Mouse (Mus musculus) adrenal gland, adult 8-10 months (tissue): ENCODE measurements around the gene Cysrt1. TPM values are rescaled to one million over a fixed set of nuclear protein-coding genes. Genes with fewer than 3 reads are reported as not detected.

ENCODE experiments used
- DNase-seq: peaks from one replicate; pipeline ENCODE4 v3.0.0; 2022
- total RNA-seq, 4 experiments: library from RNA; stranded (reverse); gene quantifications; 2 replicates each; pipeline ENCODE4 v1.2.4; 2022

The Cysrt1 gene
- total RNA-seq, 4 experiments from 2014 or later = not detected

DNA sequence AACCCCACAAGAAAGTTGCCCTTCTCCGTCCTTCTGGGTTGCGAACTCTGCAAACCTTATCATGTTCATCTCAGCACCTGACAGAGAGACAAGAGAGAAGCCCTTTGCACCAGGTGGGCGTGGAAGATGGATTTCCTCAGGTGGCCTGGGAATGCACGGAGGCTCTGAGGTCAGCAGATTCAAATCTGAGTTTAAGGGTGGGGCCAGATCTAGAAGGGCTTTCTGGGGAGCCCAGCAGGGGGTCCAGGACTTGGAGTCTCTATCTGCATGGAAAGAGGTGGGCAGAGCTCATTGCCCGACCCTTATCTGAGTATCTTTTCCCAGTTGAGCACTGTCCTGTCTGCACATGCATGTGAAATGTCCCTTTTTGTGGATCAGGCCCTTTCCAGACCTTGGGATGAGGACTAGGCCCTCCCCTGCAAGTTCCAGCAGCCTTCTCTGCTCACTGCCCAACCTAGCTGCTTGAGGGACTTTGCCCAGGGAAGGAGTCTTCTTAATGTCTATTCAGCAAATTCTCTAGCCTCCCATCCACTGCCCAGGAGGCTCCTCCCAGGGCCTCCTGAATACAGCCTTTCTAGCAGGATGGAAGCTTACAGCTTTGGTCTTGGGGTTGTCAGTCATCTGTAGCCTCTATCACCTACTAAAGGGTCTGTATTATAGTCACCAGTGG lies 7.6 kb downstream of the Cysrt1 start:
- DNase-seq = no peak

DNA sequence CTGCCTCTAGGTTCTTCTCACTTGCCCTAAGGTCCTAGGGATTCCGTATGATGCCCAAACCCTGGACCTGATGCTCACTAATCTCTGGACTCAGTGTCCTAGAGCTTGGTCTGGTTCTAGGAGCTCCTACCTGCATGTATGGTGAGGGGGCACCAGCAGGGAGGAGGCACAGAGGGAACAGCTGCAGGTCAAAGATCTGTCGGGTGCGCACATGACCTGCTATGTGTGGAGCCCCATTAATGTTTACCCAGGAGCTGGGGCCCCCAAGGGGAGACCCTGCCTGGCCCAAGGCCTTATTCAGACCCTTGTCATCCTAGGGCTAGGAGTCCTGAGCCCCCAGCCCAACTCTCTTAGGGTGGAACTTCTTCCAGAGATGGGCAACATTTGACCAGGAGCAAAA lies 8.2 kb downstream of the Cysrt1 start, which contains the start of gene Slc34a3:
Slc34a3 (minus strand) TSS at position 315 of the 400 bp plus-strand sequence.
- no peak for DNase-seq

DNA sequence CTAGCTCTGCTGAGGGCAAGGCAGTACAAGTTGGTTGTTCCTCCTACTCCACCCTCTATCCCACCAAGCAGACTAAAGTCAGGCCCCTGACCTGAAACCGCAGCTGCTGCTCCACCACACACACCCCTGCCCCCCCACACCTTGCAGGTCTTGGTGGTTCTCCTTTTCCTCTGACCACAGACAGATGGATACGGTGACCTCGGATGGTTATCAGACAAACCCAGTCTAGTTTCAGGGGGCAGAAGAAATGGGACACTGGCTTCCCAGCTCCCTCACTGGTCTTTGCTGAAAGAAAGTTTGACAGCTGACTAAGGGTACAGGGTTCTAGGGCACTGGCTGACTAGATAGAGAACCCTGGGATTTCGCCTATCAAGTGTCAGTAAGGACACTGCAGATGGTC lies 8.8 kb downstream of the Cysrt1 start:
- no peak for DNase-seq

DNA sequence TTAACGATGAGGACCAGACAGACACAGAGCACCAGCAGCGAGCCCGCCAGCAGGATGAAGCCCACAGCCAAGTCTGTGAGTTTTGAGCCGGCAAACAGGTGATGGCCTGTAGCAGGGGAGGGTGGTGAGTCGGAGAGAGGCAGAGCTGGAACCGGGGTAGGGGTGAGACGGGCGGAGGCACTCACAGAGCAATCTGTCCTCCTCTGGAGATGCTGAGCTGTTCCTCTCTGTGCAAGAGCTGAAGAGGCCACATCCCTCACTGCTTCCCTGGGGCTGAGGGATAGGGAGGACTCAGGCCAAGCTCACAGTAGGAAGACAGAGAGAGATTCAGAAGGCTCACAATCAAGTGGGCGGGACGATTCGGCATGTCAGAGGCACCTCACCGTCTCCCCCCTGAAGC lies 11.2 kb downstream of the Cysrt1 start:
- no peak for DNase-seq

DNA sequence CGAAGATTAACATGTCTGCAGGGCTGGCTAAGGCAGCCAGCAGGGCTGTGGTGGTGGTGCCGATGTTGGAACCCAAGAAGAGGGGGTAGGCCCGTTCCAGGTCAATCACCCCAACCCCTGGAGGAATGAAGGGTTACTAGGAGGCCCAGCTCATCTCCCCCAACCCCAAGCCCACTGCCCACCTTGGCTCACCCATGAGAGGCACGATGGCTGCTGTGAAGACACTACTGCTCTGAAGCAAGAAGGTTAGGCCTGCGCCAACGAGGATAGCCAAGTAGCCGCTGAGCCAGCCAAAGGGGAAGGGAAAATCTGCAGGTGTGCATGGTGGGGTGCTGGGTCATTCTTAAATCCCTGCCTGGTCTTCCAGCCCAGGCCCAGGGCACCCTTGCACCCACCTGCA lies 11.7 kb downstream of the Cysrt1 start:
- no peak for DNase-seq

DNA sequence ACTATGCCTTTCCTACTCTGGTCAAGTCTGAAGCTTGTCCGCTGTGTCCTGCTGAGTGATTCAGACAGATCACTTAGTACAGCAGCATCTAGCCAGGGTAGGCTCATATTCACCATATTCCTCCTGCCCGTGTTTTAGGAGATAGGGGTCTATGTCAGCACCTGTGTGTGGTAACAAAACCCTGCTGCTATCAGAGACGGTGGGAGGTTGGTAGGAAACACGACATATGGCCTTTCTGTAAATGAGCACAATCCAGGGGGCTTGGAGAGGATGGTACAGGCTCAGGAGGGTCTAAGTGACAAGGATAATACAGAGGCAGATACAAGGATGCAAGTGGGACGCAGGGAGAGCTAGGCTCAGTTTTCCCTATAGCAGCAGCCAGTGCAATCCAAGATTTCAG lies 12.7 kb downstream of the Cysrt1 start:
- DNase-seq = no peak

DNA sequence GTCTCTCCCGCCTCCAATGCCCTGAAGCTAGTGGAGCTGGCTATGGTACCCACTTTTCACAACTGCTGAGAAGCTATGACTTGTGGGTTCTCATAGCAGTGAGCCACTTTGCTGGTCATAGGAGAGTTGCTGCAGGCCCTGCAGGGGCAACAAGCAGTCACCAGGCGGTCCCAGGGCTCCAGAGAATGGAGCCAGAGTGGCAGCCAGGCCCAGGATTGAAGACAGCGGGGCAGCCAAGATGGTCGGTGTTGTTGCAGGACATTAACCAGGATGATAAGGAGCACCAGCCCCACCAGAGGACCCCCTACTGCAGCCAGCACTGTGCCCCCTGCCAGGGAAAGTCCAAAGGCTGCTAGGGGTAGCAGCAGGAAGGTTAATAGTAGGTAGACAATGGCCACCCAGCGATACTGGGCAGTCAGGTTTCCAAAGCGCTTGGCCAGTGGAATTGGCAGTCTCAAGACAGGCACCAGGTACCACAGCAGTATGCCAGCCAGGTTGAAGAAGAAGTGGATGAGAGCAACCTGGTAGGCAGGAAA lies 13.2 kb downstream of the Cysrt1 start:
- no peak for DNase-seq

DNA sequence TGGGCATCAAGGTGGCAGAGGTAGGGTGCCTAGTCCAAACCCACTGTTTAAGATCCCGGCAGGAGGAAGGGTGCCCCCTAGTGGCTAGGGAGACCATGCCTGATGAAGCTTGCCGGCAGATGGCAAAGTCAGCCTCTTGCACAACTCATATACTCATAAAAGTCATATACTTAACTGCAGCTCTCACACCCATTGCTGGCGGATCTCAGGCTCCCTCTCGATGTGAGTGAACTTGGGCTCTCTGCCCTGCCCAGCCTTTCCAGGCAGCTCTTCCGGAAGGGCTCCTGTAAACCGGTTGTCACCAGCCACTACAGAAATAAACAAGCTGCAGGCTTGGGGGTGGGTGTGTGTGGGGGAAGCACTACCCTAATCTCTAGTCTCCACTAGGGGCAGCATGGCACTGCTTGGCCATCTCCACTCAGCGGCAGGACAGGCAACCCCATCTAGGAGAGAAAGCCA lies 13.8 kb downstream of the Cysrt1 start:
- DNase-seq = peak; percentile 82

DNA sequence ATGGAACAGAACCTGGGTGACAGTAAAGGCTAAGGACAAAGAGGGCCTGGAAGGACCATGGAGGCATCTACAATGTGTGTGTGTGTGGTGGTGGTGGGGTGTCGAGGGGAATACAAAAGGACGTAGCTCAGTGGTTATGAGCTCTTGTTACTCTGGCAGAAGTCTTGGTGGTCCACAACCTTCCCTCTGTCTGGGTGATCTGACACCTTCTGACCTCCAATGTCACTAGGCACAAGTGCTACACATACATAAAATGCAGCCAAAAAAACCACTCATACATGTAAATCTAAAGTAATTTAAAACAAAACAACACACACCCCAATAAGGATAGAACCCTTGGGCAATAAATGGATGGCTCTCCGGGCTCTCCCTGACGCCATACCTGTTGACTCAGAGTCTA lies 14.8 kb downstream of the Cysrt1 start:
- no peak for DNase-seq

DNA sequence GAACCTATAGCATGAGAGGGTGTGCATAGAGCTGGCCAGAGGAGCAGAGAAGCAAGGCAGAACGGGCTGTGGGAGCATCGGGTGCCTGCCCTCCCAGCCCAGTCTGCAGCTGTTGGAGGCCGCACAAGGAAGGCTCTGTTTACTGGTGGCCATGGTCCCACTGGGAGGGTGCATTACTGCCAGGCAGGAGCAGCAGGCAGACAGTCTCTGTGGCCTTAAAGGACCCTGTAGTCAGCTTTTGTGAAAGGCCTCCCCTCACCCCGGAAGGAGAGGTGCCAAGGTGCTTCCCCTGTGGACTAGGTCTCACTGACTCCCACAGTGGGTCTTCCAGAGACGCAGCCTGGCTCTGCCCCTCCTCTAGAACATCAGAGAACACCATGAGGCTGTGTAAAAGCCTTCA lies 15.4 kb downstream of the Cysrt1 start:
- no peak for DNase-seq

DNA sequence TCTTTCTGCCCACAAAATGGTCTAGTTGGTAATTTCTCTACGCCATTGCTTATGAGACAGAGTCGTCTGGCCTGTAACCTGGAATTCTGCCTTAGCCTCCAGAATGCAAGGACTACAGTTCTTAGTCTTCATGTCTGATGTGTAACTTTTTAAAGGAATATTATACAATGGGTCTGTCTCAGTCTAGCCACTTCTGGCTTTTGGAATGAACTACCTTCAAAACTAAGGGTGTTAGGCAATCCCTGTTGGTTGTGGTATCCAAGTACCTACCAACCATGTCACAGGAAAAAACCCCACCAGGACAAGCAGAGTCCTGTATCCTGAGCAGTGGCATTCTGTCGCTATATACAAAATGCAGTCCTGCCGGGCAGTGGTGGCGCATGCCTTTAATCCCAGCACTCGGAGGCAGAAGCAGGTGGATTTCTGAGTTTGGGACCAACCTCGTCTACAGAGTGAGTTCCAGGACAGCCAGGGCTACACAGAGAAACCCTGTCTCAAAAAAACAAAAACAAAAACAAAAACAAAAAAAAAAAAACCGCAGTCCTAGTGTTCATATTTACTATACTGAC lies 16.4 kb downstream of the Cysrt1 start:
- no peak for DNase-seq

DNA sequence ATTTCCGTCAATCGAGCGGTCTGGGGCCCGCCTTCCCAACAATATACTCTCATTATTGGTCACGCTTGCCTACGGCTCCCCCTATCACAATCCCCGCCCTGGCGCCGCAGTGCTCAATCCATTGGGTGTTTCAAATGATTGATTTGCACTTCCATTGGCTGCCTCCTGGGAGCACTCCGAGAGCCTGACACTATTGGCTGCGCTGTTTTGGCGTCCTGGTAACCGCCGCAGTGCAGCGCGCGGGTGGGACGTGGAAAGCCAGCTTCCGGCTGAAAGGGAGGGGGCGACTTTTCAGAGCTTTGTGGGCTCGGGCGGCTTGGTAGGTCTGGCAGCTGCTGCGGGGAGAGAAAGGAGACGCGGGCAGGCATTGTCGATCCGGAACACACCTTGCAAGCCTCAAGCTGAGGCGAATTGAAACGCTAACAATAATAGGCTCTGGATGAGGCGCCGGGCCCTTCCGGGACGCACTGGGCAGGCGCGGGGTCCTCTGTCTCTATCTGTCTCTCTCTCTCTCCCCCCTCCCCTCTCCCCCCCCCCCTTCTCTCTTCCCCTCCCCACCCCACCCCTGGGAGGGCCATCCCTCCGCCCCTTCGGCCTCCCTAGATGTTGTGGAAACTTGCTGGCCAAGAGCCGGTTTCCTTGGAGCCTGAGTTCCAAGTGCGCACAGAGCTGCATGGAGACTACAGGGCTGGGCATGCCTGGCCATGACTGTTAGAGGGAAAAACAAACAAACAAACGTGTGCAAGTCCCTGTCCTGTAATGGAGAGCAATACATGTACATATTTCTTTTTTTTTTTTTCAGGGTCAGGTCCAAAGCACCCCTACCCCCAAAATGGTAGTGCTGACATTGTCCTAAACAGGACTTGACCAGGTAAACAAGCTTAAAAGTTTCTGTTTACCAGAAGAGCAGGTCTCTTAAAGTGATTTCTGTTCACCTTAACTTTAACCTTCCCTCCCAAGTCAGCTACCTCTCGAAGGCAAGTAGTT lies 17.2 kb downstream of the Cysrt1 start:
- DNase-seq = peak; percentile 100

DNA sequence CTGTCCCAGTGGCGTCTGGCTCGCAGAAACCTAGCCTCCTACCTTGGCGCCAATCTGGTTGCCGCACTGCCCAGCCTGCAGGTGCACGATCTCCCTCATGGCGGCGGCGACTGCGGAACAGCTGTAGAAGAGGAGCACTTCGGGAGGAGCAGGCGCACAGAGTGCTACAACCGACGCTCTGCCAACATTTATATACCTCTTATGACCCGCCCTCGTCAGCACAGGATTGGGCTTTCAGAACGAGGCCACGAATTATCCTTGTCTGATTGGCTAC lies 17.8 kb downstream of the Cysrt1 start, which contains the start of gene Tubb4b:
Tubb4b (minus strand) TSS at position 211 of the 274 bp plus-strand sequence.
- no peak for DNase-seq

DNA sequence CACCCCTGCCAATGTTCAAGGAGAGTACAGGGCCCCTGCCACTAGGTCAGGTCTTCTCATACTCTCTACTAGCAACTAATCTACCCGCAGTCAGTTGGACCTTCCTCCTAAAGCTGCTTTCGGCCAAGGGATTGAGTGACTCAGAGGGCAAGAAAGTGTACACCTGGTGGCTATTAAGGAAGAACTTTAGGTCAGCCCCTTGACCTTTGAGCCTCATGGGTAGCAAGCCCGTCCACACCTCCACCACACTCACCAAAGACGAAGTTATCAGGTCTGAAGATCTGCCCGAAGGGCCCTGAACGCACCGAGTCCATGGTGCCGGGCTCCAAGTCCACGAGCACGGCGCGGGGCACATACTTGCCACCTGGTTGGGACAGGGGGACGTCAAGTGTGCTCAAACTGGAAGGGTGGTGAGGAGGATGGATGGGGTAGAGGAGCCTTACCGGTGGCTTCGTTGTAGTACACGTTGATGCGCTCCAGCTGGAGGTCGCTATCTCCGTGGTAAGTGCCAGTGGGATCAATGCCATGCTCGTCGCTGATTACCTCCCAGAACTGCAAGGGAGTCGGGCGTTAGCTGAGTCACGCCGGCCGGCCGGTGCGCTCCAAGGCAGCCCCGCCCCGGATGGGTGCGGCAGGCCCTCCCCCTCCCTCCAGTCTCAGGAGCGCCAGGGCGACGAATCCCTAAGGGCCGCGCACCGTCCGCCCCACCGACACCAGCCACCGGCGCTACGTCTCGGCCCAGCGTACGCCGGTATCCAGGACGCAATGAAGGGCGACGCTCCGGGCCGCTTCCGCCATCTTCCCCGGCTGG lies 18.4 kb downstream of the Cysrt1 start:
- DNase-seq = peak; percentile 86

DNA sequence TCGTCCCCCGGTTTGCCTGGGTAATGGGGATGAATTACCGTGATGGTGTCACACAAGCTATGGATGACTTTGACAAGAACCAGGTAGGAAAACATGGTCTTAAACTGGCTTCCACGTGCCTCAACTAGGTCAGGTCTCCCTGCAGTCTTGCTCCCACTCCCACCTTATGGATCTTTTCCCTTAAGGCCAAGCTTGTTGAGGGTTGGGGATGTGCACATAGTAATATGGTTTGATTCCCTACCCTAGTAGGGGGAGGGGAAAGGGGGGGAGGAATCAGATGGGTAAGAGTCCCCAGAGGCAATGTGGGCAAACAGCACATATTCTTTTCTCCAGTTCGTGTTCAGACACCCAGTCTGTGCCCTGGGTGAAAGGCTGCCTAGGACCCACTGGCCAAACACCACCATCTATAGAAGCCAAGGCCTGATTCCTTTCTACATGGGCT lies 20.9 kb downstream of the Cysrt1 start:
- DNase-seq = no peak

DNA sequence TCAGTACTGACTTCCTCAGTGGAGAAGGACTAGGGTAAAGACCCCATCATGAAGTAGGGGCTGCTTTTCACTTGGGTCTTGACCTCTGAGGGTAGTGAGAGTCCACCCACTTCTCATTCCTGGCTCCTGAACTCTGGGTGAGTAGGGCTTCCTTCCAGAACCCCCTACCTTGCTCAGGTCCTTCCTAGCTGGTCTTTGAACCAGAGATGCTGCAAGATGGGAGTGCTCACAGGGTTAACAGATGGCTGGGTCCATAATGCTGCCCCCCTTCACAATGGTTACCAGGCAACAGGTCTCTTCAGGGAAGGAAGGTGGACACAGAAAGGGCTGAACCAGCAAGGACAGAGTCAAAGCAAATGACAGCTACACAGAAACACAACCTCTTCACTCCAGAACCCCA lies 23.8 kb downstream of the Cysrt1 start, which contains the start of gene Fam166a:
Fam166a (plus strand) TSS at position 301 of the 400 bp plus-strand sequence.
- DNase-seq = no peak

DNA sequence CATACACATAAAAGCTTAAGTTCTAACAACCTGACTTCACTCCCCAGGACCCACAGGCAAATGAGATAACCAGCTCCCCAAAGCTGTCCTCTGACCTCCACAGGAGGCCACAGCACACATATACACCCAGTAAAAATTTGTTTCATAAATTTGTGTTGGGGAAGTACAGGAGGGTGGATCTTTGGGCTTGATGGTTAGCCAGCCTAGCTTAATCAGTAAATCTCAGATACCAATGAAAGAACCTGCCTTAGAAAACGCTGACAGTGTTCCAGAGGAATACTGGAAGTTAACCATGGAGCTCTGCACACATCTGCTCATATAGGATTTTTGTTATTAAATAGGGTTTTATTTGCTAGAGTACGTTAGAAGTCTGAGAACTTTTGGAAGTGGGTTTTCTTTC lies 24.6 kb downstream of the Cysrt1 start:
- DNase-seq = no peak

DNA sequence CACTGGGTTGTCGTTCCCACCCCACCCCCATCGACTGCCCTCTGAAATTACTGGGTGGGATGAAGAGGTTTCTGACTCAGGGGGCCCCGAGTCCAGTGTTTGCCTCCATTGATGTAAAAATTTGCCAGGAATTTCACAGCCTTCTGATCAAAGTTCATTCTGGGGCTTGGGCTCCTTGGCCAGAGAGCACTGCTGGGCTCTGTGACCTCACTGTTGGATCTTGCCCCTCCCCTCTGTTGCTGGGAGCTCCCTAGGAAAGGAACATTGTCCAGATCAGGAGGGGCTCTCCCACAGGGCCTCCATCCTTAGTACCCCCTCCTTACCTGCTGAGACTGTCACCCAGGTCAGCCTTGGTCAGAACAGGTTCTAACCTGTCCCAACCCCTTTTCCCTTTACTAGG lies 27.8 kb downstream of the Cysrt1 start, which contains the start of gene Stpg3:
Stpg3 (minus strand) TSS at position 194 of the 400 bp plus-strand sequence.
- no peak for DNase-seq

DNA sequence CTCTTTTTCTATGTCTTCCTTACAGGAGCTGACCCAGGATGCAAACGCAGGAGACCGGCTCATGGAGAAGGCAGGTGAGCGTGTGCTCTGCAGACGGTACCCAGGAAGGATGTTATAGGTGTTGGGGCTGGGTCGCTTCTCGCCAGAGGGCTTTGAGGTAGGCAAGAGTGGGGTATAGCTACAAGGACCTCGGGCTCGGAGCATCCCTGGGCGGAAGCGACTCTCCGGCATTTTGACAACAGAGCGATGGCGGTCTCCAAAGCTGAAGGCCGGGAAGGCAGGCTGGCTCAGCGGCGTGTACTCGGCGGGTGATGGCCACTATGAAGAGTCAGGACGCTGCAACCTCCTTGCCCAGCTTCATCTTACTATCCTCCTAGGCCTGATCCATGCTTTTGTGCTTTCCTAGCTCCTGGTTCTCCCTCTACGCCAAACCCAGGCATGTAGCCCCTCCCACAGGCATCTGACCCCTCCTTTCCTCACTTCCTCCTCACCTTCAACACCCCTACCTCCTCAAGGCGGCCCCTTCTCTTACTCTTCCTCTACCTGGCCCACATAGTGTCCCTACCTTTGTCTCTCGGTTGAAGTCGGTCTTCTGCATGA lies 28.9 kb downstream of the Cysrt1 start:
- no peak for DNase-seq

DNA sequence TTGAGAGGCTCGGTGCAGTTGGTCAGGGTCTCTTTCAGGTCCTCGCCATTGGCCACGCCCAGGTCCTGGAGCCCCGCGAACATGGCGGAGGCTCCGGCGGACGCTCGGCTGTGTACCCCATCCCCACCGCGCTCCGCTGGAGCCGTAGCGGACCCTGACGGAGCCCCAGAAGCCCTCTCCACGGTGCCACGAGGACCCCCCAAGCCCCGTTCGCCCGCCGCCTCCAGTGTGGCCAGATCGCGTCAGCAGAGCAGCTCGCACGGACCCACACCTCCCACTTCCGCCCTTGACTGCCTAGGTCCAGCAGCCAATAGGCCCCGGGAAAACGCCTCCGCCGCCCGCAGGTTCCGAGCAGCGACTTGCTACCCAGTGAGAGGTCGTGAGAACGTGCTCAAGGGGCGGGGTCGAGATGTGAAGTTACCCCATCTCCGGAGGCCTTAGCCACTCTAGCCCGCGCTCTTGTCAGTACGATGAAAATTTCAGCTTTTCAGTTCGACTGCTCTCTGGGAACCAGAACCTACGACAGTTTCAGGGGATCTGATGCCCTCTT lies 31.1 kb downstream of the Cysrt1 start, which contains the start of gene Nelfb:
Nelfb (minus strand) TSS at position 369 of the 550 bp plus-strand sequence.
- peak; percentile 86 for DNase-seq

DNA sequence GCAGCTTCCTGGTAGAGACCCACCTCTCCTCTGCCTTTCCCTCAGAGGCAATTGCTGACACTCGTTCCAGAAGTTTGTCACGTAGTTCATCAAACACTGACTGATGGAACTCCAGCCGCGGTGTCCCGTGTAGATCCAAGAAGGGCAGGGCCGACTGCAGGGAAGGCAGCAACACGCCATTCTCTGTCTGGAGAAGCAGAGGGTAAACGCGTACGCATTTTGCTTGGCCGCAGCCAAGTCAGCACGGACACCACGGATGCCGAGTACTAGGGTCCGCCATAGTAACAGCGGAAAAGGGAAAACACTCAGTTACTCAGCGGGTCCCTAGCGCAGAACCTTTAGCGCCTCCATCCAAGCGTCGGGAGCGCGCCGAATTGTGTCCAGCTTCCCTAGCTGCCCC lies 31.6 kb downstream of the Cysrt1 start:
- DNase-seq = no peak
